Mouse (Mus musculus) embryonic facial prominence, embryonic 13.5 days (tissue): ENCODE measurements around the gene Itgam. TPM values are rescaled to one million over a fixed set of nuclear protein-coding genes. Genes with fewer than 3 reads are reported as not detected.

ENCODE experiments used
- ATAC-seq: fragments of 200-750 bp; cut with Nextera tagmentation; 2 replicates; pipeline ENCODE4 v1.8.0; 2017; ENCODE audit warnings: low read depth; ENCODE audit not compliant: insufficient number of reproducible peaks, insufficient read depth, low FRiP score, low TSS enrichment
- H3K27ac ChIP-seq: fragments of 300-500 bp; sonication (generic); 2 replicates; pipeline ENCODE4 v1.5.1; 2015; ENCODE audit warnings: moderate library complexity, mild to moderate bottlenecking, inconsistent platforms
- H3K27me3 ChIP-seq: fragments of 300-500 bp; sonication (generic); 2 replicates; pipeline ENCODE4 v1.6.1; 2015; ENCODE audit warnings: mild to moderate bottlenecking, inconsistent platforms
- H3K36me3 ChIP-seq: fragments of 300-500 bp; sonication (generic); 2 replicates; pipeline ENCODE4 v1.6.1; 2015; ENCODE audit warnings: mild to moderate bottlenecking, inconsistent platforms
- H3K4me1 ChIP-seq: fragments of 300-500 bp; sonication (generic); 2 replicates; pipeline ENCODE4 v1.6.1; 2015; ENCODE audit warnings: inconsistent platforms
- H3K4me2 ChIP-seq: fragments of 300-500 bp; sonication (generic); 2 replicates; pipeline ENCODE4 v1.6.1; 2015; ENCODE audit warnings: moderate library complexity, mild to moderate bottlenecking, inconsistent platforms
- H3K4me3 ChIP-seq: fragments of 300-500 bp; sonication (generic); 2 replicates; pipeline ENCODE4 v1.5.1; 2015; ENCODE audit warnings: mild to moderate bottlenecking, inconsistent platforms
- H3K9ac ChIP-seq: fragments of 300-500 bp; sonication (generic); 2 replicates; pipeline ENCODE4 v1.6.1; 2015; ENCODE audit warnings: mild to moderate bottlenecking, inconsistent platforms
- H3K9me3 ChIP-seq: fragments of 300-500 bp; sonication (generic); 2 replicates; pipeline ENCODE4 v1.6.1; 2016; ENCODE audit warnings: inconsistent platforms
- WGBS: fragments of 180-500 bp; shearing (Covaris S2); methylation state at CpG from one replicate; pipeline ENCODE4 v1.1.7; 2015; ENCODE audit warnings: mixed read lengths; 5-methylcytosine and 5-hydroxymethylcytosine counted together
- polyA plus RNA-seq: library from polyadenylated mRNA; unstranded; fragments of >200 nt; fragmentation: Nextera tagmentation; extraction: Ambion mirVana; gene quantifications from 2 replicates; pipeline ENCODE4 v1.2.1, GENCODE M21; 2015

Itgam gene
- polyA plus RNA-seq, 1 experiment from 2014 or later = 0.73 TPM

DNA sequence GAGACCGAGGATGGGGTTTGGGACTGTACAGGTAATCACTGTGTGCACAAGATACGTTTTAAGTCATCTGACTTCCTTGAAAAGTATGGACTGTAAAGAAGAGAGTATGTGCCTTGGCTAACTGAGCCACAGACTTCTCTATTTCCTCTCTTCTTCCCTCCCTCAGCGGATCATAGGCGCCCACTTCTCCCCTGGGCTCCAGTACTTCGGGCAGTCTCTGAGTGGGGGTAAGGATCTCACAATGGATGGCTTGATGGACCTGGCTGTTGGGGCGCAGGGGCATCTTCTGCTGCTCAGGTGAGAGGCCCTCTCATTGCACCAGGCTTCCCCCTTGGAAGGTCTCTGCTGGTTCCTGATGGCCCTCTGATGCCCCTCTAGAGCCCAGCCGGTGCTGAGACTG, 45.0 kb downstream of the Itgam start:
- H3K27me3 ChIP-seq = no peaks in the 10 kb centered on the region; the same call in 1 of the 2 replicates
- no peak overlapping the region for H3K9ac ChIP-seq
- H3K4me1 ChIP-seq = no peaks in the 10 kb centered on the region
- H3K4me2 ChIP-seq = no peak overlapping the region
- 88% methylated on average over 7 of the region's 7 CpGs for WGBS
- H3K36me3 ChIP-seq = no peaks in the 10 kb centered on the region
- no peak for ATAC-seq
- H3K9me3 ChIP-seq = no peaks in the 10 kb centered on the region
- no peak overlapping the region for H3K4me3 ChIP-seq
- no peak overlapping the region for H3K27ac ChIP-seq

GRCm38 (mm10) chr7:128110314-128110713, 47.9 kb downstream of the Itgam start:
- no peaks in the 10 kb centered on the region for H3K9me3 ChIP-seq
- no peaks in the 10 kb centered on the region; the same call in 1 of the 2 replicates for H3K27me3 ChIP-seq
- H3K27ac ChIP-seq = no peak overlapping the region
- WGBS = 67% methylated on average over 2 of the region's 2 CpGs
- H3K4me2 ChIP-seq = no peak overlapping the region
- H3K9ac ChIP-seq = no peak overlapping the region
- no peaks in the 10 kb centered on the region for H3K4me1 ChIP-seq
- no peak for ATAC-seq
- no peak overlapping the region for H3K4me3 ChIP-seq
- no peaks in the 10 kb centered on the region for H3K36me3 ChIP-seq

DNA sequence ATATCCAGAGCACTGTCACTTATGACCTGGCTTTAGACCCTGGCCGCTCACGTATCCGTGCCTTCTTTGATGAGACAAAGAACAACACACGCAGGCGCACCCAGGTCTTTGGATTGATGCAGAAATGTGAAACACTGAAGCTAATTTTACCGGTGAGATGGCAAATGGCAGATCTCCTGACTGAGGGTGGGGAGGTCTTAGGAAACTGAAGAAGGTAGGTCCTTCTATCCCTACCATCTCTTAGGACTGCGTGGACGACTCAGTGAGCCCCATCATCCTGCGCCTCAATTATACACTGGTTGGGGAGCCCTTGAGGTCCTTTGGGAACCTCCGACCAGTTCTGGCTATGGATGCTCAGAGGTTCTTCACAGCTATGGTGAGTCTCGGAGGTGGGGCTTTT, 49.7 kb downstream of the Itgam start:
- H3K27me3 ChIP-seq = no peaks in the 10 kb centered on the region; the same call in none of the 2 replicates
- H3K27ac ChIP-seq = no peak overlapping the region
- WGBS = 86% methylated on average over 11 of the region's 11 CpGs
- no peak overlapping the region for H3K9ac ChIP-seq
- ATAC-seq = no peak
- H3K4me1 ChIP-seq = no peaks in the 10 kb centered on the region
- H3K4me2 ChIP-seq = no peak overlapping the region
- H3K36me3 ChIP-seq = no peaks in the 10 kb centered on the region
- H3K4me3 ChIP-seq = no peak overlapping the region
- H3K9me3 ChIP-seq = no peaks in the 10 kb centered on the region

DNA sequence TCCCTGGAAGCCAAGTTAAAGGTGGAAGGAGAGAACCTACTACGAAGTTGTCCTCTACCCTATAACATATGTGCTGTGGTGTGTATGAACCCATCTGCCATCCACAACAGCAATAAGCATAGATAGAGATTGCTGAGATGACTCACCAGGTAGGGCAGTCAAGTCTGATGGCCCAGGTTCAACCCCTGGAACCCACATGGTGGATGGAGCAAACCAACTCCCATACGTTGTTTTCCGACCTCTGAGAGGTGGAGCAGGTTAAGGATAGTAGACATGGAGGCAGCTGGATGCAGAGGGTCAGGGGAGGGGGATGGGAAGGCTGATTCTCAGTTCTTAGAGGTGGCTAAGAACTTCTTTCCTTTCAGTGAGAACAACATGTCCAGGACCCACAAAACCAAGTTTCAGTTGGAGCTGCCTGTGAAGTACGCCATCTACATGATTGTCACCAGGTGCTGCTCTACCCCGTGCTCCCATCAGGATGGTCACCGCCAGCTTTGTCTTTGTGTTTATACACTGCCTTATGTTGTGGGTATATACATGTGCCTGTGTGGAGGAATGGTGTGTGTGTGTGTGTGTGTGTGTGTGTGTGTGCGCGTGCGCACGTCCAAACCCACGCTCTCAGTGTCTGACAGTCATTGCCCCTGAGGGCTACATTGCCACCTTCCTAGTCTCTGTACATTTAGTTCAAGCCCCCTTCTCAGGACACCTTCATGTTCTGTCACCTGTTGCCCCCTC, 52.1 kb downstream of the Itgam start:
- H3K4me1 ChIP-seq = no peaks in the 10 kb centered on the region
- no peak overlapping the region for H3K4me3 ChIP-seq
- 93% methylated on average over 11 of the region's 11 CpGs for WGBS
- H3K27ac ChIP-seq = no peak overlapping the region
- H3K36me3 ChIP-seq = no peaks in the 10 kb centered on the region
- no peaks in the 10 kb centered on the region for H3K9me3 ChIP-seq
- no peaks in the 10 kb centered on the region; the same call in none of the 2 replicates for H3K27me3 ChIP-seq
- no peak overlapping the region for H3K4me2 ChIP-seq
- ATAC-seq = no peak
- H3K9ac ChIP-seq = no peak overlapping the region

DNA sequence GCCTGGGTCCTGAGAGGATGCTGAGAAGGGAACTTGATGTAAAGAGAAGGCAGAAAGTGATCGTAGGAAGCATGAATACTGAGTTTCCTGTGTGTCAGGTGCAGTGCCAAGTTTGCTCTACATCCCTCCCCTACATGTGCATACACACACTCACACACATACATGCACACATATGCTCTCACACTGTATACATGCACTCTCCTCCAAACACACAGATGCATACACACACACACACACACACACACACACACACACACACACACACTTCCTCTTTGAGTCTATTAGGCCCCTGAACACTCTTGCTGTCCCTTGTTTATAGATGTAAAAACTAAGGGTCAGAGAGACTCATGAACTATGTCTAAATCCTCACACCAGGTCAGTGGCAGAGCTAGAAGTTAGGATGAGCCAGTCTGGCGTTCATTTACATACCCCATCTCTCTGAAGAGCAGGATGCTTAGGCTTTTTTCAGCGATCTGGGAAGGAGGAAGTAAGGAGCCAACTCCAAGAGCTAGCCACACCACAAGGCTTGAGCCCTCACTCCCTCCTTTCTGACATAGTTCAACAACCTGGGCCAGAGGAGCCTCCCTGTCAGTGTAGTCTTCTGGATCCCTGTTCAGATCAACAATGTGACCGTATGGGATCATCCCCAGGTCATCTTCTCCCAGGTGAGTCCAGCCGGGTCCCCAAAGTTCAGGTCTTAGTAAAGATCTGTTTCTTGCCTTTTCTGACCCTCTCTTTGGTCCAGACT, 52.9 kb downstream of the Itgam start:
- Histone ChIP-seq H3K4me2 (no peak overlapping the region), H3K27me3 (no peaks in the 10 kb centered on the region; the same call in none of the 2 replicates), H3K4me1 (no peaks in the 10 kb centered on the region), H3K27ac (no peak overlapping the region), H3K9me3 (no peaks in the 10 kb centered on the region), H3K36me3 (no peaks in the 10 kb centered on the region), H3K9ac (no peak overlapping the region), H3K4me3 (no peak overlapping the region)
- 70% methylated on average over 5 of the region's 5 CpGs for WGBS
- ATAC-seq = no peak

DNA sequence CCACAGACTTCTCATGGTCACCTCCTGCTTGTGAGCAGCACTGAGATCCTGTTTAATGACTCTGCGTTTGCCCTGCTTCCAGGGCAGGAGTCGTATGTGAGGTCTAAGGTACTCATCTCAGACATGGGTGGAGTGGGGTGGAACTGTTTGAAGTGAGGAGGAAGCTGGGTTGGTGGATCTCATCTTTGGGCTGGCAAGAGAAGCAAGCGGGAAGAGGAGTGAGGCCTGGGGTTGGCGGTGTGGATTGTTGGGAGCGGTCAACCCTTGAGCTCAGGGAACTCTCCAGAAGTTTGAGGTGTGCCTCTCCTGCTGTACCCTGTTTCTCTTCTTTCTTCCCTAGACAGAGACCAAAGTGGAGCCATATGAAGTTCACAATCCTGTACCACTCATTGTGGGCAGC, 54.0 kb downstream of the Itgam start:
- no peak overlapping the region for H3K27ac ChIP-seq
- no peaks in the 10 kb centered on the region for H3K9me3 ChIP-seq
- 91% methylated on average over 5 of the region's 5 CpGs for WGBS
- no peaks in the 10 kb centered on the region for H3K36me3 ChIP-seq
- no peaks in the 10 kb centered on the region for H3K4me1 ChIP-seq
- H3K4me3 ChIP-seq = no peak overlapping the region
- no peak overlapping the region for H3K4me2 ChIP-seq
- ATAC-seq = no peak
- H3K9ac ChIP-seq = no peak overlapping the region
- no peaks in the 10 kb centered on the region; the same call in none of the 2 replicates for H3K27me3 ChIP-seq

DNA sequence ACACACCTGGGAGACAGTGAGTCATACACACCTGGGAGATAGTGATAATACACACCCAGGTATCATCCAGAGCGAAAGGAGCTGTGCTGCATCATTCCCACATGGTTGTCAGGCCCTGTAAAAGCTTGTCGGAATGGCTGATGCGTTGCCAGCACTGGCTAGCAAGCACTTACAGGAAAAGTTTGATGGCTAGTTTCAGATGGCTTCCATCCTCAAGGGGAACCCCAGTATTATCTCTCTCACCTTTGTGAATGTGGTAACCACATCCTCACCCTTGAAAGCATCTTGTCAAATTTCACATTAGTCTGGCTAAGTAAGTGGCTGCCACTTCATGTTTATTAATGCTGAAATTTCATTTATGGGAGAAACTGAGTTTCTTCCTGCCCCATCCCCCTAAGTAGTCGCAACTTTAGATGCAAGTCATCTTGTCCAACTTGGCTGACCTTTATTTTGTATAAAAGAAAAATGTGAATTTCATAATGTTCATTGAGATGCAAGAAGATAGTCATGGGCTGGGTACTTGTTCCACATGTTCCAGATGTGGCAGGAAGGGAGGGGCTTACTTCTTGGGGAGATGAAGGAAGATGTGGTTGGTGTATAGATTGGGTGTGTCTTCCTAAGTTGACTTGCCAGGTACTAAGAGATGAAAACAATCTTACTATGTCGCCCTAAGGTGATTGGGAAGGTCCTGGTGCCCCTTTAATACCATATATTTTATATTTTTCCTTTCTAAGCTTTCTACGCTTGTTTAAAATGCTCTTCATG, 57.5 kb downstream of the Itgam start:
- H3K27me3 ChIP-seq = no peaks in the 10 kb centered on the region; the same call in 1 of the 2 replicates
- no peak overlapping the region for H3K27ac ChIP-seq
- no peak overlapping the region for H3K4me2 ChIP-seq
- no peak overlapping the region for H3K9ac ChIP-seq
- ATAC-seq = no peak
- H3K9me3 ChIP-seq = no peaks in the 10 kb centered on the region
- no peaks in the 10 kb centered on the region for H3K36me3 ChIP-seq
- no peaks in the 10 kb centered on the region for H3K4me1 ChIP-seq
- WGBS = 82% methylated on average over 6 of the region's 6 CpGs
- H3K4me3 ChIP-seq = no peak overlapping the region

DNA sequence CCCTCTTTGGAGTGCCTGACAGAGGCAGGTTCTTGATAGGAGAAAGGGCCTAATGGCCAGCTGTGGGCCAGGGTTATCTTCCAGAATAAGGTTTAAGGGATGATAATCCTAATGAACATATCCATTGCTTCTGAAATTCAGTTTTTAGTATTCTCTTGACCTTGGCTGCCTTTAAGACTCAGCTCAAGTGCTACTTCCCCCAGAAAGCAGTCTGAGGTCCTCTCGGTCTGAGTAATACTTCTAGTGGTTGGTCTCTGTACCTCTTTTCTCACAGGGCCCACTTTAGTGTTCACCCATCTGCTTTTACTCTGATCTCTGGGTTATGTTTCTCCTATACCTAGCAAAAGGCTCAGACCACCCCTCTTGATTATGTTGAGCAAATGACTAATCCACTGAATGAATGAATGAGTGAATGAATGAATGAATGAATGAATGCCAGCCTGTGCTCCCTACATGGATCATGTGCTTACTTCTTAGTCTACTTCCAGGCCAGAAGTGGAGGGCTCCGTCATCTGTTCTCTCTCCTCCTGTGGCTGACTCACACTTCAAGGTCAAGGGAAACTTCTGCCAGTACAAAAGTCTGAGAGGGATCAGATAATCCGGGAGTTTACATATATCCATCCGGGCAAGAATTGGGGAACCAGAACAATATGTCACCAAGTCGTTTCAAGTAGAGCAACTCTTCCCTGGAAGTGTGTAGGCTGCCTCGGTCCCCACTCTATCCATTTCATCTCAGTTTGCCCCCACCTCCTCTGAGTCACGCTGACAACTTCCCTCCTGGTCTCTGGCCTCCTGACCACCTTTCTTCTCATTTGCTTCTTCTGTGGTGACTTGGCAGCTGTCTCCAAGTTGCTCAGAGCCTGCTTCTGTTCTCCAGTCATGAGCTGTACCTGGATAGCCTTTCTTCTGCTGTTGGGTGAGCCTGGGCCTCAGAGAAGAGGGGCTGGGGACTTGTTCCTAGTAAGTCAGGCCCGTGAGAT, 66.6 kb downstream of the Itgam start, which contains the start of gene Itgax:
Itgax (plus strand) TSS at position 807 of the 980 bp plus-strand sequence.
- ATAC-seq = no peak
- Histone ChIP-seq H3K27me3 (no peaks in the 10 kb centered on the region), H3K4me1 (no peaks in the 10 kb centered on the region), H3K36me3 (no peaks in the 10 kb centered on the region), H3K27ac (no peak within 1 kb of the TSS), H3K4me3 (no peak within 1 kb of the TSS), H3K9ac (no peak within 1 kb of the TSS), H3K9me3 (no peaks in the 10 kb centered on the region), H3K4me2 (no peak within 1 kb of the TSS)
- WGBS = 77% methylated on average over 8 of the region's 8 CpGs

DNA sequence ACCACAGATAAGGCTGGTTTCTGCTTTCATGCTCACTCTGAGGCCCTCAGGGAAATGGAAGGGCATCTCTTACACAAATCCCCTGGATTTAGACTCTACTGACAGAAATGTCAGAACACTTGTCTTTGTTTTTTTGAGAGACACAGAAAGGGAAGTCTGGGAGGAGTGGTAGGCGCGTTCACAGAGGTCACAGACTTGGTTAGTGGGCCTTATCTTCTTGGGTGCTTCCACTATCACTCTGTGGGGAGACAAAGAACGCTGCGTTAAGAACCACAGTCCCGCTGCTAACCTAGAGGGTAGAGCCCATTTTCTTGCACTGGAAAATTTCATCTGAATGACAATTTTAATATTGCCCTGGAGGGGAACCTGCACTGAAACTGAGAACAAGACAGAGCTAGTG, 69.7 kb downstream of the Itgam start:
- 77% methylated on average over 5 of the region's 5 CpGs for WGBS
- Histone ChIP-seq H3K27me3 (no peaks in the 10 kb centered on the region), H3K4me1 (no peaks in the 10 kb centered on the region), H3K4me2 (no peak overlapping the region), H3K9ac (no peak overlapping the region), H3K9me3 (no peaks in the 10 kb centered on the region), H3K27ac (no peak overlapping the region), H3K4me3 (no peak overlapping the region), H3K36me3 (no peaks in the 10 kb centered on the region)
- ATAC-seq = no peak

GRCm38 (mm10) chr7:128133596-128133995, 71.2 kb downstream of the Itgam start:
- no peak overlapping the region for H3K27ac ChIP-seq
- 88% methylated on average over 2 of the region's 2 CpGs for WGBS
- no peaks in the 10 kb centered on the region for H3K27me3 ChIP-seq
- no peak overlapping the region for H3K9ac ChIP-seq
- H3K4me1 ChIP-seq = no peaks in the 10 kb centered on the region
- H3K4me3 ChIP-seq = no peak overlapping the region
- no peak for ATAC-seq
- H3K9me3 ChIP-seq = no peaks in the 10 kb centered on the region
- H3K36me3 ChIP-seq = no peaks in the 10 kb centered on the region
- H3K4me2 ChIP-seq = no peak overlapping the region

GRCm38 (mm10) chr7:128136927-128137326, 74.5 kb downstream of the Itgam start:
- H3K9ac ChIP-seq = no peak overlapping the region
- H3K4me3 ChIP-seq = no peak overlapping the region
- WGBS = 61% methylated on average over 4 of the region's 4 CpGs
- H3K4me2 ChIP-seq = no peak overlapping the region
- H3K27me3 ChIP-seq = no peaks in the 10 kb centered on the region
- no peak overlapping the region for H3K27ac ChIP-seq
- no peaks in the 10 kb centered on the region for H3K4me1 ChIP-seq
- no peaks in the 10 kb centered on the region for H3K36me3 ChIP-seq
- no peaks in the 10 kb centered on the region for H3K9me3 ChIP-seq
- no peak for ATAC-seq
